Mouse (Mus musculus) cerebral cortex, adult 2 months (tissue): ENCODE data around the gene Ubr7.

Experiments used
- WGBS: fragments of 180-500 bp; shearing (Covaris S2); methylation state at CpG from one replicate; pipeline ENCODE4 v1.1.7; 2018; 5-methylcytosine and 5-hydroxymethylcytosine counted together

Ubr7 gene

DNA sequence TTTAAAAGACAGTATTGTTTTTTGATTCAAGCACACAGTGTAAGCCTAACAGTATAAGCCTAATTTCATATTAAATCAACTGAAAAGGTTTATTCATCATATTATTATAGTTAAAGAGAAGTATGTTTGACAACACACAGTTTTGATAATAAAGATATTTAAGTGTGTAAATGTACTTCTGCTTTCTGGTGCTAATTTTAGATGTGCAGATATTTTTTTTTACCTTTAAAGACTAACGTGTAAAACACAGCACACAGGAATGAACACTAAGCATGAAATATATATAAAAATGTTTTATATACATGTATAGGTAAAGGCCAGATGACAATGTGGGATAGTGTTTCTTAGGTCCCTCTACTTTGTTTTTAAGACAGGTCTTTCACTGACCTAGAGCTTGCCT, 69.4 kb downstream of the Ubr7 start:
- 49% methylated on average over 1 of the region's 1 CpGs for WGBS
